Mouse (Mus musculus) limb, embryonic 10.5 days (tissue): Measurements from ENCODE around the gene Osbpl3. TPM values are rescaled to one million over a fixed set of nuclear protein-coding genes. Genes with fewer than 3 reads are reported as not detected.

ENCODE experiments used
- DNase-seq: peaks from one replicate; pipeline ENCODE4 v3.0.0-alpha.2; 2017; ENCODE audit warnings: low spot score
- H3K27ac ChIP-seq: fragments of 300-500 bp; sonication (generic); 2 replicates; pipeline ENCODE4 v1.5.1; 2016; ENCODE audit warnings: mild to moderate bottlenecking
- H3K27me3 ChIP-seq: fragments of 300-500 bp; sonication (generic); 2 replicates; pipeline ENCODE4 v1.6.1; 2016; ENCODE audit warnings: low read depth, mild to moderate bottlenecking; ENCODE audit not compliant: poor library complexity, severe bottlenecking
- H3K36me3 ChIP-seq: fragments of 300-500 bp; sonication (generic); 2 replicates; pipeline ENCODE4 v1.6.1; 2016; ENCODE audit warnings: mild to moderate bottlenecking, moderate library complexity
- H3K4me1 ChIP-seq: fragments of 300-500 bp; sonication (generic); 2 replicates; pipeline ENCODE4 v1.6.1; 2016
- H3K4me3 ChIP-seq: fragments of 300-500 bp; sonication (generic); 2 replicates; pipeline ENCODE4 v1.5.1; 2016; ENCODE audit warnings: mild to moderate bottlenecking, moderate library complexity
- H3K9me3 ChIP-seq: fragments of 300-500 bp; sonication (generic); replicated peaks from 2 replicates; pipeline ENCODE4 v1.6.1; 2016; ENCODE audit warnings: mild to moderate bottlenecking
- WGBS: fragments of 180-500 bp; shearing (Covaris S2); methylation state at CpG from one replicate; pipeline ENCODE4 v1.1.7; 2016; 5-methylcytosine and 5-hydroxymethylcytosine counted together
- polyA plus RNA-seq: library from polyadenylated mRNA; unstranded; fragments of >200 nt; fragmentation: Nextera tagmentation; extraction: Ambion mirVana; gene quantifications from 2 replicates; pipeline ENCODE4 v1.2.1, GENCODE M21; 2016

Gene Osbpl3
- polyA plus RNA-seq, 1 experiment from 2014 or later: 7.0 TPM

GRCm38 (mm10) chr6:50393960-50394359 lies 62.0 kb downstream of the Osbpl3 start:
- Histone ChIP-seq H3K4me1 (no peaks in the 10 kb centered on the region), H3K36me3 (no peaks in the 10 kb centered on the region), H3K4me3 (no peak overlapping the region), H3K9me3 (no peaks in the 10 kb centered on the region), H3K27ac (no peak overlapping the region), H3K27me3 (no peaks in the 10 kb centered on the region)
- 94% methylated on average over 8 of the region's 8 CpGs for WGBS
- no peak for DNase-seq

GRCm38 (mm10) chr6:50391951-50392350 lies 64.0 kb downstream of the Osbpl3 start:
- no peaks in the 10 kb centered on the region for H3K36me3 ChIP-seq
- WGBS: 94% methylated on average over 3 of the region's 3 CpGs
- H3K9me3 ChIP-seq: no peaks in the 10 kb centered on the region
- no peak overlapping the region for H3K27ac ChIP-seq
- H3K4me3 ChIP-seq: no peak overlapping the region
- no peak for DNase-seq
- no peaks in the 10 kb centered on the region for H3K27me3 ChIP-seq
- H3K4me1 ChIP-seq: no peaks in the 10 kb centered on the region

GRCm38 (mm10) chr6:50390313-50390712 lies 65.7 kb downstream of the Osbpl3 start:
- WGBS: 79% methylated on average over 5 of the region's 5 CpGs

GRCm38 (mm10) chr6:50387629-50388028 lies 68.4 kb downstream of the Osbpl3 start:
- Histone ChIP-seq H3K9me3 (no peaks in the 10 kb centered on the region), H3K4me3 (no peak overlapping the region), H3K27ac (no peak overlapping the region), H3K4me1 (no peaks in the 10 kb centered on the region; the same call in 1 of the 2 replicates), H3K36me3 (no peaks in the 10 kb centered on the region), H3K27me3 (no peaks in the 10 kb centered on the region)
- WGBS: 70% methylated on average over 5 of the region's 5 CpGs
- DNase-seq: no peak

More at GRCm38 (mm10) chr6:50390313-50390712, 65.7 kb downstream of the Osbpl3 start:
- H3K27me3 ChIP-seq: no peaks in the 10 kb centered on the region
- H3K4me3 ChIP-seq: no peak overlapping the region
- H3K9me3 ChIP-seq: no peaks in the 10 kb centered on the region
- H3K4me1 ChIP-seq: no peaks in the 10 kb centered on the region
- no peaks in the 10 kb centered on the region for H3K36me3 ChIP-seq
- no peak overlapping the region for H3K27ac ChIP-seq
- no peak for DNase-seq

- no peaks in the 10 kb centered on the region for H3K27me3 ChIP-seq
- no peaks in the 10 kb centered on the region for H3K36me3 ChIP-seq
- WGBS: 81% methylated on average over 4 of the region's 4 CpGs
- H3K4me1 ChIP-seq: peaks cover 10% of the 10 kb centered on the region; the same call in 1 of the 2 replicates
- no peak overlapping the region for H3K4me3 ChIP-seq
- DNase-seq: no peak
- no peak overlapping the region for H3K27ac ChIP-seq
- no peaks in the 10 kb centered on the region for H3K9me3 ChIP-seq
These were observed 69.5 kb downstream of the Osbpl3 start for GRCm38 (mm10) chr6:50386497-50386896.

- H3K9me3 ChIP-seq: no peaks in the 10 kb centered on the region
- no peaks in the 10 kb centered on the region for H3K36me3 ChIP-seq
- peaks cover 18% of the 10 kb centered on the region for H3K4me1 ChIP-seq
- WGBS: 93% methylated on average over 8 of the region's 8 CpGs
- no peak for DNase-seq
- no peak overlapping the region for H3K4me3 ChIP-seq
- no peak overlapping the region for H3K27ac ChIP-seq
- no peaks in the 10 kb centered on the region for H3K27me3 ChIP-seq
These were observed 70.5 kb downstream of the Osbpl3 start for GRCm38 (mm10) chr6:50385451-50386013.

- Histone ChIP-seq H3K36me3 (no peaks in the 10 kb centered on the region), H3K9me3 (no peaks in the 10 kb centered on the region), H3K27me3 (no peaks in the 10 kb centered on the region), H3K4me1 (peaks cover 40% of the 10 kb centered on the region), H3K4me3 (no peak overlapping the region), H3K27ac (no peak overlapping the region)
- DNase-seq: no peak
- 91% methylated on average over 7 of the region's 7 CpGs for WGBS
These were observed 73.3 kb downstream of the Osbpl3 start for GRCm38 (mm10) chr6:50382711-50383110.

- Histone ChIP-seq H3K4me1 (peaks cover 44% of the 10 kb centered on the region), H3K36me3 (no peaks in the 10 kb centered on the region), H3K9me3 (no peaks in the 10 kb centered on the region), H3K27me3 (no peaks in the 10 kb centered on the region), H3K4me3 (no peak overlapping the region), H3K27ac (peak overlapping the region; percentile 12; the same call in 1 of the 2 replicates)
- no peak for DNase-seq
- WGBS: 80% methylated on average over 8 of the region's 8 CpGs
These were observed 73.8 kb downstream of the Osbpl3 start for GRCm38 (mm10) chr6:50382196-50382595.

GRCm38 (mm10) chr6:50381504-50382091 lies 74.4 kb downstream of the Osbpl3 start:
- Histone ChIP-seq H3K4me1 (peaks cover 44% of the 10 kb centered on the region), H3K4me3 (no peak overlapping the region), H3K27me3 (no peaks in the 10 kb centered on the region), H3K36me3 (no peaks in the 10 kb centered on the region), H3K27ac (no peak overlapping the region; the same call in 1 of the 2 replicates), H3K9me3 (no peaks in the 10 kb centered on the region)
- 44% methylated on average over 11 of the region's 11 CpGs for WGBS
- peak; percentile 27 for DNase-seq

GRCm38 (mm10) chr6:50379740-50380139 lies 76.3 kb downstream of the Osbpl3 start:
- Histone ChIP-seq H3K4me1 (peaks cover 44% of the 10 kb centered on the region), H3K4me3 (no peak overlapping the region), H3K27ac (peak overlapping the region; percentile 66), H3K27me3 (no peaks in the 10 kb centered on the region), H3K9me3 (no peaks in the 10 kb centered on the region), H3K36me3 (no peaks in the 10 kb centered on the region)
- WGBS: 59% methylated on average over 4 of the region's 4 CpGs
- no peak for DNase-seq

GRCm38 (mm10) chr6:50379136-50379535 lies 76.9 kb downstream of the Osbpl3 start:
- Histone ChIP-seq H3K9me3 (no peaks in the 10 kb centered on the region), H3K27me3 (no peaks in the 10 kb centered on the region), H3K27ac (peak overlapping the region; percentile 66), H3K36me3 (no peaks in the 10 kb centered on the region), H3K4me1 (peaks cover 44% of the 10 kb centered on the region), H3K4me3 (no peak overlapping the region)
- DNase-seq: no peak
- WGBS: 70% methylated on average over 5 of the region's 5 CpGs

GRCm38 (mm10) chr6:50377742-50378720 lies 78.0 kb downstream of the Osbpl3 start:
- no peaks in the 10 kb centered on the region for H3K9me3 ChIP-seq
- H3K4me3 ChIP-seq: no peak overlapping the region
- H3K27me3 ChIP-seq: no peaks in the 10 kb centered on the region
- peak overlapping the region; percentile 42; the same call in 1 of the 2 replicates for H3K27ac ChIP-seq
- DNase-seq: peak; percentile 46
- 68% methylated on average over 21 of the region's 21 CpGs for WGBS
- H3K4me1 ChIP-seq: peaks cover 44% of the 10 kb centered on the region
- H3K36me3 ChIP-seq: no peaks in the 10 kb centered on the region

- no peak overlapping the region for H3K27ac ChIP-seq
- WGBS: 97% methylated on average over 1 of the region's 1 CpGs
- no peaks in the 10 kb centered on the region for H3K9me3 ChIP-seq
- H3K36me3 ChIP-seq: no peaks in the 10 kb centered on the region
- no peak overlapping the region for H3K4me3 ChIP-seq
- H3K4me1 ChIP-seq: peaks cover 35% of the 10 kb centered on the region
- no peak for DNase-seq
- H3K27me3 ChIP-seq: no peaks in the 10 kb centered on the region
These were observed 79.3 kb downstream of the Osbpl3 start for GRCm38 (mm10) chr6:50376684-50377083.
